Mouse (Mus musculus): ENCODE measurements around the gene Tcp11l1. TPM values are rescaled to one million over a fixed set of nuclear protein-coding genes. Genes with fewer than 3 reads are reported as not detected.

Gene Tcp11l1
- polyA plus RNA-seq, 1 experiment from 2014 or later = 36.5 TPM

GRCm38 (mm10) chr2:104741896-104742740 is 30.1 kb upstream of the Tcp11l1 start:
- DNase-seq = peak; percentile 49
- H3K36me3 ChIP-seq (ENCODE audit: insufficient read depth) = no peaks in the 10 kb centered on the region
- H3K4me2 ChIP-seq = peak overlapping the region; percentile 98
- TF ChIP-seq CTCF (IDR thresholded peaks at IDR 0.05; ENCODE audit: low read depth) = no peak
- no peaks in the 10 kb centered on the region for H3K27me3 ChIP-seq (ENCODE audit: insufficient read depth, low read length)
- H3K9ac ChIP-seq = peak overlapping the region; percentile 68
- H3K4me1 ChIP-seq (ENCODE audit: insufficient read depth) = 0 out of 2 replicates have a peak, but pooled peaks cover 3% of the 10 kb centered on the region
- H3K4me3 ChIP-seq (ENCODE audit: low read depth, low read length) = peak overlapping the region; percentile 77
- ATAC-seq (ENCODE audit: insufficient read depth) = no peak
- WGBS = 4% methylated on average over 44 of the region's 46 CpGs
- H3K9me3 ChIP-seq (ENCODE audit: low read depth, low read length) = no peaks in the 10 kb centered on the region
- no peak overlapping the region for H3K27ac ChIP-seq (ENCODE audit: low read depth)

DNA sequence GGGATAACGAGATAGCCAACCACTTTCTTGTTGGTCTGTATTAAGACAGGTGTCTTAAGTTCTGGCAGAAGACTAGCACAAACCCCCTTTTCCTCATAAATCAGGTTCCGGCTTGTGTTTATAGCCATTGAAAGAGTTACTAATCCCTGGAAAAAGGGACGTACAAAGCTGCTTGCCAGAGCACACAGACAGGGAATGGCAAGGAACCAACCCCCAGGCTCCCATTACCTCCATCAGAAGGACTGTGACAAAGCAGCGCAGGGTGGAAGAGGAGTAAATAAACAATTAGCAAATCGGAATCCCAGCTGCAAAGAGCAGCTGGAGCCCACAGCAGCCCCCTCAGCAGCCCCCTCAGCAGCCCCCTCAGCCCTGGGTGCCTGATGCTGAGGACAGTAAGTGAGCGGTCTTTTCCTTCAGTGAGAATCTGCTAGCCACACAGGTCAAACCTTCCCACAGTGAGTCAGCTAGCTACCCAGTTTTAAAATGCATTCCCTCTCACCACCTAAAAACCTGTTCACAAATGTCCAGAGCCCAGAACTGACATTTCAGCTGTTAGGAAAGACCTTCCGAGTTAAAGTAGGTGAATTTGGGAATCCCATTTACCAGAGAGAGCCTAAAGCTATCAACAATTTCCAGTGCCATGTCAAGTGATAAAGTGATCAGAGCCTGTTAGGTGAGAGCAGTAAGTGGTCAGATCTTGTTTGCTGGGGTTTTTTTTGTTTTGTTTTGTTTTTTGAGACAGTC is 29.2 kb upstream of the Tcp11l1 start:
- H3K27me3 ChIP-seq (ENCODE audit: insufficient read depth, low read length) = no peaks in the 10 kb centered on the region
- H3K9me3 ChIP-seq (ENCODE audit: low read depth, low read length) = no peaks in the 10 kb centered on the region
- no peak overlapping the region for H3K27ac ChIP-seq (ENCODE audit: low read depth)
- DNase-seq = no peak
- peak overlapping the region; percentile 98; the same call in 1 of the 2 replicates for H3K4me2 ChIP-seq
- no peak overlapping the region for H3K9ac ChIP-seq
- H3K4me3 ChIP-seq (ENCODE audit: low read depth, low read length) = no peak overlapping the region
- ATAC-seq (ENCODE audit: insufficient read depth) = no peak
- no peaks in the 10 kb centered on the region for H3K36me3 ChIP-seq (ENCODE audit: insufficient read depth)
- no peak for TF ChIP-seq CTCF (IDR thresholded peaks at IDR 0.05; ENCODE audit: low read depth)
- 32% methylated on average over 7 of the region's 7 CpGs for WGBS
- H3K4me1 ChIP-seq (ENCODE audit: insufficient read depth) = 0 out of 2 replicates have a peak, but pooled peaks cover 3% of the 10 kb centered on the region

GRCm38 (mm10) chr2:104740248-104740949 is 28.4 kb upstream of the Tcp11l1 start:
- H3K27me3 ChIP-seq (ENCODE audit: insufficient read depth, low read length) = no peaks in the 10 kb centered on the region
- H3K9ac ChIP-seq = no peak overlapping the region
- 0 out of 2 replicates have a peak, but pooled peaks cover 3% of the 10 kb centered on the region for H3K4me1 ChIP-seq (ENCODE audit: insufficient read depth)
- DNase-seq = no peak
- H3K4me3 ChIP-seq (ENCODE audit: low read depth, low read length) = no peak overlapping the region
- H3K27ac ChIP-seq (ENCODE audit: low read depth) = no peak overlapping the region
- ATAC-seq (ENCODE audit: insufficient read depth) = no peak
- TF ChIP-seq CTCF (IDR thresholded peaks at IDR 0.05; ENCODE audit: low read depth) = no peak
- H3K4me2 ChIP-seq = no peak overlapping the region
- H3K36me3 ChIP-seq (ENCODE audit: insufficient read depth) = no peaks in the 10 kb centered on the region
- no peaks in the 10 kb centered on the region for H3K9me3 ChIP-seq (ENCODE audit: low read depth, low read length)
- 52% methylated on average over 7 of the region's 7 CpGs for WGBS

DNA sequence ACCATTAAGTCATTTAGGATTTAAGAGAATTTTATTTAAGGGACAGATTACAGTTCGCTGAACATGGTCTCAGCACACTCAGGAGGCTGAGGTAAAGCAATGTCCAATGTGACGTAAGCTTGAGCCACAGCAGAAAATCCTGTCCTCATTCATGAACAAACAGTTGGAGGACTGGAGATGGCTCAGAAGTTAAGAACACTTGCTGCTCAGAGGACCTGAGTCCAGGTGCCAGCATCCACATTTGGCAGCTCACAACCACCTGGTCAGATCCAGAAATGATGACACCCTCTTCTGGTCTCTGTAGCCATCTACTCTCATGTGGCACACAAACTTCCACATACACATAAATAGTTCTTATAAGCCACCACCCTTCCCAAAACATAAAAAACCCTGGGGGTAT is 27.7 kb upstream of the Tcp11l1 start:
- Histone ChIP-seq H3K9me3 (ENCODE audit: low read depth, low read length) (no peaks in the 10 kb centered on the region), H3K4me1 (ENCODE audit: insufficient read depth) (0 out of 2 replicates have a peak, but pooled peaks cover 3% of the 10 kb centered on the region), H3K4me2 (no peak overlapping the region), H3K4me3 (ENCODE audit: low read depth, low read length) (no peak overlapping the region), H3K27me3 (ENCODE audit: insufficient read depth, low read length) (no peaks in the 10 kb centered on the region), H3K27ac (ENCODE audit: low read depth) (no peak overlapping the region), H3K9ac (no peak overlapping the region), H3K36me3 (ENCODE audit: insufficient read depth) (no peaks in the 10 kb centered on the region)
- DNase-seq (no peak), ATAC-seq (ENCODE audit: insufficient read depth) (no peak)
- 88% methylated on average over 2 of the region's 2 CpGs for WGBS
- no peak for TF ChIP-seq CTCF (IDR thresholded peaks at IDR 0.05; ENCODE audit: low read depth)

DNA sequence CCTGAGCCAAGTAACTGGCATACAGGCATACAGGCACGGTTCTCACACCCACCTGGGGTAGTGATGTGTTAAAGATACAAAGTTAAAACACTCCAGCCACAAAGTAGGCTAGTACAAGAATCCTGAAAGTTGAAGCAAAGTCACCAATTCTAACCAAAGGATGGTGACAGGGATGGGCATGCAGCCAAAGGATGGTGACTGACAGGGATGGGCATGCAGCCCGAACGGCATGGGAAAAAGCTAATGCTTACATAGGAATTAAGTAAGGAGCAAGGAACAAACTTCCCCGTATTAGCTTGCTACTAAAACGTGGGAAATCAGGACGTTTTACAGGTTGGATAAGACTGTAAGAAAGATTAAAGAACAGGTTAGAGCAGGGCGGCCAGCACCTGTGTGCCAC is 24.3 kb upstream of the Tcp11l1 start:
- H3K27ac ChIP-seq (ENCODE audit: low read depth) = no peak overlapping the region
- no peaks in the 10 kb centered on the region for H3K36me3 ChIP-seq (ENCODE audit: insufficient read depth)
- ATAC-seq (ENCODE audit: insufficient read depth) (no peak), DNase-seq (no peak)
- H3K9me3 ChIP-seq (ENCODE audit: low read depth, low read length) = no peaks in the 10 kb centered on the region
- no peak overlapping the region for H3K4me3 ChIP-seq (ENCODE audit: low read depth, low read length)
- no peak overlapping the region for H3K9ac ChIP-seq
- TF ChIP-seq CTCF (IDR thresholded peaks at IDR 0.05; ENCODE audit: low read depth) = no peak
- 57% methylated on average over 7 of the region's 7 CpGs for WGBS
- no peak overlapping the region for H3K4me2 ChIP-seq
- H3K27me3 ChIP-seq (ENCODE audit: insufficient read depth, low read length) = no peaks in the 10 kb centered on the region
- no peaks in the 10 kb centered on the region for H3K4me1 ChIP-seq (ENCODE audit: insufficient read depth)

DNA sequence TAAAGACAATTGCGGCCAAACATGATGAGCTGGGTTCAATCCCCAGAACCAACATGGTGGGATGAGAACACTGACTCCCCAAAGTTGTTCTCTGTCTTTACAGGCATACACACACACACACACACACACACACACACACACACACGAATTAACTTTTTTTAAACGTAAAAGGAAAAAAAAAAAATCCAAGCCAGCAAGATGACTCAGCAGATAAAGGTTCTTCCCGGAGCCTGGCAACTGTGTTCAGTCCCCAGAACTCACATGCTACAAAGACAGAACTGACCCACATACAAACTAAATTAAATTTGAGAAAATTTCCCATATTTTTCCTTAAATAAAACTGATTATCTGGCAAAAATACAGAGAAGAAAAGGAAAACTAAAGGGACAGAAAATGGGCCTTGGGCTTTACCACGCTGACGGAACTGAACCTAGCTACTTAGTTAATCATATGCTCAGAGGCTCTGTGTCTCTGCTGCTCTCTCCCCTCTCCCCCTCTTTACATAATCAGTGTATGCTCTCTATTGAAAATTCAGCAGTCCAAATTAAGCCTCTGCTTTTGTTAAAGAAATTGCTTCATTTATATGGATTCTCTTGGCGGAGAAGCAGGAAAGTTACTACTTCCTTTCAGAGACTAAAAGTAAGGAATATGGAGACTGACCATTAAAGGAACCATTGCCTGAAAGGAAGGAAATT is 20.7 kb upstream of the Tcp11l1 start:
- Histone ChIP-seq H3K4me1 (ENCODE audit: insufficient read depth) (no peaks in the 10 kb centered on the region), H3K9me3 (ENCODE audit: low read depth, low read length) (no peaks in the 10 kb centered on the region), H3K27me3 (ENCODE audit: insufficient read depth, low read length) (no peaks in the 10 kb centered on the region), H3K9ac (no peak overlapping the region), H3K4me2 (no peak overlapping the region), H3K4me3 (ENCODE audit: low read depth, low read length) (no peak overlapping the region), H3K36me3 (ENCODE audit: insufficient read depth) (no peaks in the 10 kb centered on the region), H3K27ac (ENCODE audit: low read depth) (no peak overlapping the region)
- no peak for TF ChIP-seq CTCF (IDR thresholded peaks at IDR 0.05; ENCODE audit: low read depth)
- DNase-seq (no peak), ATAC-seq (ENCODE audit: insufficient read depth) (no peak)
- WGBS = 71% methylated on average over 7 of the region's 7 CpGs

Data from lung, embryonic 14.5 days (tissue).